Mouse (Mus musculus) gastrocnemius, adult 18-20 months (tissue): ENCODE data around the gene Utp6. TPM values are rescaled to one million over a fixed set of nuclear protein-coding genes. Genes with fewer than 3 reads are reported as not detected.

Experiments used
- DNase-seq: peaks from one replicate; pipeline ENCODE4 v3.0.0; 2021; ENCODE audit warnings: low spot score
- total RNA-seq, 2 experiments: library from RNA; stranded (reverse); gene quantifications; 2 replicates each; pipeline ENCODE4 v1.2.3; 2021

Utp6 gene
- total RNA-seq, 2 experiments from 2014 or later, result 26.4 to 33.1 TPM

DNA sequence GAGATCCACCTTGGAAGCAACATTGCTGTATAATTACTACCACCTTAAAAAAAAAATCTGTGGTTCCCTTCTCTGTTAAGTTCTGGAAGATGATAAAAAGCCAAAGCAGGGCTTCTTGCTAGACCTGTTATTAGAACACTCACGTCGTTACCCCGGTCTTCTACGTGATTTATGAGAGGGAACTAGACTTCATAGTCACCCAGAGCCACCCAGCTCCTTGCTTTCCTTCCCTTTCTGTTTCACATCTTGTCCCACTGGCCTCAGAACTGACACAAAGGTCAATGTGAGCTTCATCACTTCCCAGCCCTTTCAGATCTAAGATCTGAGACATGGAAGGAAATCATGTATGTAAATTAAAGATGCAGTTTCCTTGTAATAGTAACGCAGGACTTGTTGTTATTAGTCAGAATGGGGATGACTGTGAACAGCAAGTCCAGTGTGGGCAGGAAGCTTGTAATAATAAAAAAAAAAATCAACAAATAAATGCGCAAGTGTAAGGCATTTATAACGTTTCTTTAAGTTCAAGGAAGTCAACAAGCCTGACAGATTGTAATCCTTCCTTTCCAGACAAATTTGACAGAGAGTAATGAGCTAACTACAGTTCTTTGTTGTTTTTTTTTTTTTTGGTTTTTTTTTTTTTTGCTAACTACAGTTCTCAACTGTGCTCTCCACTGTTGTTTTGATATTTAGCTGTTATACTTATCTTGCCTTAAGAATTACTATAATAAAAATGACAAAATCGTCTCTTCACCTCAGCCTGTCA lies 1.2 kb upstream of the Utp6 start:
- DNase-seq, result no peak

DNA sequence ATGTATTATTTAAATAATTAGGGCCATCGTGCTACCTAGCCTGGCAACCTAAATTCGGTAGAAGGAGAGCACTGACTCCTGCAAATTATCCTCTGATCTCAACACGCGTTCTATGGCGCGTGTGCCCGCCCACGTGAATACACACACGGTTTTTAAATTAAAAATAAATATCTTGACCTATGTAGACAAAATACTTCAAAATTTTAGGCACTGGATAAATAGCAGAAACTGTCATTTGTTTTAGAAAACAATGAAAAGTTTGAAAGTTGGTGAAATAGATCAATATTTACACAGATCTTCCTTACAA lies 640 bp upstream of the Utp6 start:
- no peak for DNase-seq

DNA sequence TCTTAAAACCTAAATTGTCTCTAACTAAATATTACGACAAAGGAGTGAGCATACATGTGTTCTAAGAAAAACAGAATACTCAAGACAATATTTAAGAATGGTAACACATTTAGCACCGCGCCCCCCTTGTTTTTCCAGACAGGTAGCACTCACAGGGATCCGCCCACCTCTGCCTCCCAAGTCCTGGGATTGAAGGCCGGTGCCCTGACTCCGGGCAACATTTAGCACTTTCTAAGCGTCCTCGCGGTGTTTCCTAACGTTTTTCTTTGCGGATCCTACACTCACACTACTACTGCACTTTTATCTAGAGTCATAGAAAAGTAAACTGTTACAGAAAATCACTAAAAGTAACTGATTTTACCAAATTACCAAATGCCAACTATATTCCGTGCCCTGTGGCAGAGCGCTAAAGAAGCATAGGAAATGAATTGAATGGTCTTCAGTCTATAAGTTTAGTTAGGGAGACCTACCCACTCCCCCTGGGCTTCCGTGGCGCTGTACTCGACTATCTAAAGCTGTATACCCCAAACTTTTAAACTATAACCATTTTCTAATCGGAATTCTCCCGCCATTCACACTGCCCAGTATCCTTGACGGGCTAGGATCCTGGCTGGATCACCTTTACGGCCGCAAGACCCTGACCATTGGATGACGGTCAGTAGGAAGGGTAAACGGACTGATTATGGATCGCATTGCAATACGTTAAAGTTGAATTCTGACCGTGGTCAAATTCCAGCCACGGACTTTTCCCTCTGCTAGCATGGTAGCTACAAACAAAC lies 655 bp downstream of the Utp6 start:
- DNase-seq, result no peak

DNA sequence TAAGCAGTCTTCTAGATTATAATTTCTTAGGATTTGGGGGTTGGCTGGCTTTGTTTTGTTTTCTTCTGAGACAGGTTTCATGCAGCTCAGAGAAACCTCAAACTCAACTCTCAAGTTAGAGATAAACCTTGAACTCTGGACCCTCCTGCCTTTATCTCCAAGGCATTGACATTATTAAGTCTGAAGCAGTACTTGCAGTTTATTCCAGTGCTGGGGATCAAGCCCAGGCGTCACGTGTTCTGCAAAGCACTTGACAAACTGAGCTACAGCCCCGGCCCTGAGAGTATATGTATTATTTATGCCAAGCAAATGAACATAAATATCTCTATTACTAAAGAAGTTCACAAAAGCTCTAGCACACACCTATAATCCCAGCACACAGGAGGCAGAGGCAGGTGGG lies 14.9 kb downstream of the Utp6 start:
- DNase-seq, result no peak

DNA sequence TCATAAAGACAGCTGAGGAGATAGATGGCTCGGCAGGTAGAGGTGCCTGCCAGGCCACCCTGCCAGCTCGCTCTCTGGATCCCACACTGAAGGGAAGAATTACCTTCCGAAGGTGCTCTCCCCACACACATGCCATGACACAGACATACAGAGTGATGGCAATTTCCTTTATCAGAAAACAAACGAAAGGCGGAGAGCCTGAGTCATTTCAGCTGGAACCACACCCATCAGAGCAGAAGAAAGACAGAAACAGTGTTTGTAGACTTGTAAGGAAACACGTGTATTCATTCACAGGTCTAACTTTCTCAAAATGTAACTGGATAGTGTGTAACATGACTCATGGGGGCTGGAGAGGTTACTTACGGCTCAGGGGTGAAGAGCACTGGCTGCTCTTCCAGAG lies 18.6 kb downstream of the Utp6 start:
- no peak for DNase-seq

DNA sequence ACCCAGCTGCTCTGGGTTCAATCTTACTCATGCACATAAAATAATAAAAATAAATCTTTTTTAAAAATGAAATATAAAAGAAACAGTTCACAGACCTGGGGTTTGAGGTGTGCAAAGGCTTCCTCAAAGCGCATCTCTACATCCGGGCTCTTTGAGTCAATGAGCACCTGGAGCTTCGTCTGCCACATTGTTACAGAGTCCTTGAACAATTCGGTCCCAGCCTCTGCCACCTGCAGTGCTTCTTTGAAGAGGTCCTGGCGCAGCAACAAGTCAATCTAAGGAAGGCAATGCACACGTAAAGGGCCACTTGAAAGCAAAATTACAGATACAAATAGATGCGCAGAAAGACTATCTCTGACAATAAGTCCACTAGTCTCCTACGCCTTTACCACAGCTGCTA lies 19.1 kb downstream of the Utp6 start:
- no peak for DNase-seq

DNA sequence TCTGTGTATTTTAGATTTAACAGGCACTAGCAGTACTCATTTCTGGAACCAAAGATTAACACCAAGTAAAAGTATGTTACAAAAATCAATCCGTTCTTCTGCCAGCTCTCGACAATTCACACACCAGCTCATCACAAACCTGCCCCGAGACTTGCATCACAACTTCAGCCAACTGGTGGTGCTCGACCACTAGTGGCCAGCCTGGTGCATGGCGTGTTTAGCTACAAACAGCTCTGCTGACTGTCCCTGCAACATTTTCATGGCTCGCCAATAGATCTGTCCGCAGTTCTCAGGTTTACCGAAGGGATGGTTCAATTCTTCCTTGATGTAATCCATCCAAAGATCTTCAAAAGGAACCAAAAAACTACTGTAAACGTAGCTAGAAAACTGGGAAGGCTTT lies 26.4 kb downstream of the Utp6 start:
- no peak for DNase-seq

DNA sequence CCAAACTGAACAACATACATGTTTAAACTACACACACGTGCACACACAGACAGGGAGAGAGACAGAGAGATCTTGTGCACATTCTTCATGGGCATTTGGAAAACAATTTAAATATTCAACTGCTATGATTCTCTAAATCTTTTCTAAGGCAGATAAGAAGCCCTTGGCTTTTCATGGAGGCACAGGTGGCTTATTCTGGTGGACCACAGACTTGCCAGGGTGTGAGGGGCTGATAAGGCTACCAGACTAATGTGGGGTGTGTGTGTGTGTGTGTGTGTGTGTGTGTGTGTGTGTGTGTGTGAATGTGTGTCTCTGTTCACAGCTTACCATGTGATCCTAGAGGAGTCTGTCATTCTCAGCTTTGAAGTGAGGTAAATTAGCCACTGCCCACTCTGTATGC lies 39.4 kb downstream of the Utp6 start:
- DNase-seq, result no peak

DNA sequence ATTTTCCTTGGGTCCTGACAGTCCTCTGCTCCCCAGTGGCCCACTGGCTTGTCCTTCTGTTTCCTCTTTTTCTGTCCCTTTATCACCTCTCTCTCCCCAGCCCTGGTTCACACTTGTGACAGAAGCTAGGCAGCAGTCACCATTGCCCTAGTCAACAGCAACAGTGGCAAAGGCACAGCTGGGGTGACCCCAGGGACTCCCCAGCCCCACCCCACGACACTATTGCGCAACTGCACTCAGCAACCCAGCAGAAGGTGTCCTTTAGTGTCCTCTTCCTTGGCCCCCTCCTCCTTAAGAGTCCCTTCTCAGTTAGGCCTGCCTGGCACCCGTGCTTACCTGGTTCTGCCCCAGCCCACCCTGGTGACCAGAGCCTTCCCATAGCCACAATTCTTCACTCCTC lies 40.0 kb downstream of the Utp6 start:
- DNase-seq, result no peak

DNA sequence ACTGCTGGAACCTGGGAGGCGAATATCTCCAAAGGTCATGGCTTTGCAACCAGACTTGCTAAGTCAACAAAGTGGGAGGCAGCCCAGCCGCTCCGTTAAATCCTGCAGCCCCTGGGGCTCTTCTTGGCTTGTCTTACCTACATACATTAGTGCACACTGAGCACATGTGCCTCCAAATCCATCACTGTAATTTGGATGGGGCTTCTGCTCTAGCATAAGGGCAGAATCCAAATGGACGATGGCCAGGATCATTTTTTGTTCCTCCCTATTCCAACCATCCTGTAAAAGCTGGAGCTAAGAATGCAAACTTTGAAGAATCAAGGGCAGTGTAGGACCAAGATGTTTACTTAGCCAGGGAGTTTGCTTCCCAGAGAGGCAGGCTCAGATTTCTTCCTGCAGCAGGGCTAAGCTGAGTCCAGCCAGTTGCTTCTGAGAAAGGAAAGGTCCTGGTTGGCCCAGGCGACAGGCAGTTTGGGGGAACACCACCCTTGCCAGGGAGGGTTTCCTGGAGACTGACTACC lies 41.6 kb downstream of the Utp6 start:
- DNase-seq, result peak; percentile 19

DNA sequence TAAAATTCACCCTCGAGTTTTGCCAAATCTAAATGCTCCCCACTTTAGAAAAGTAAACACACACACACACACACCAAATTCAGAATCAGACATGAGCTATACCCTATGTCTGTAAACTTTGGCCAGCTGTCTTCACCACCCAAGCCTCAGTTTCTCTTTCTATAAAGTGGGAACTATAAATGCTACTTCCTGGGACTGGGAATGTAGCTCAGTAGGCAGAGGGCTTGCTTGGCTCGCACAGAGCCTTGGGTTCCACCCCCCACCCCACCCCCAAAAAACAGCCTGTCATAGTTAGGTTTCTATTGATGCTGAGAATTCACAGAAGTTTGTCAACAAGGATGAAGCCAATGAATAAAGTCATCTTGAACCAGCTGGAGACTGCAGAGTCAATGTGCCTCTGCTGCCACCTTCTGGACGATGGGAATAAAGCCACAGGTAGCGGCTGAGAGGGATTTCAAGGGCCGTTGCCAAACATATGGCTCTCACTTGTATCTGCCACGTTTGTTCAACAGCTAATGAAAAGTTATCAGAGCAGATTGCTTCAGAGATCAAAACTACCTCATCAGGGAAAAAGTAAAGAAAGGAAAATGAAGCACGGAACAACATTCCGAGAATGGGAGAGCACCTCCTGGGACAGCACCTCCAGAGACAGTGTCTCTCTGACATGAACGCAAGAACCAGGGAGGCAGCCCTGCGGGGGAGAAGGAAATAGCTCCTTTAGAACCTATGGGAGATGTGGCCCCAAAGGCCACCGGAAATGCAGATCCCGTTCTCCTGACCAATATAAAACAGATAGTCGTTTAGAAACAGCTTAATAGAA lies 42.3 kb downstream of the Utp6 start:
- peak; percentile 89 for DNase-seq

DNA sequence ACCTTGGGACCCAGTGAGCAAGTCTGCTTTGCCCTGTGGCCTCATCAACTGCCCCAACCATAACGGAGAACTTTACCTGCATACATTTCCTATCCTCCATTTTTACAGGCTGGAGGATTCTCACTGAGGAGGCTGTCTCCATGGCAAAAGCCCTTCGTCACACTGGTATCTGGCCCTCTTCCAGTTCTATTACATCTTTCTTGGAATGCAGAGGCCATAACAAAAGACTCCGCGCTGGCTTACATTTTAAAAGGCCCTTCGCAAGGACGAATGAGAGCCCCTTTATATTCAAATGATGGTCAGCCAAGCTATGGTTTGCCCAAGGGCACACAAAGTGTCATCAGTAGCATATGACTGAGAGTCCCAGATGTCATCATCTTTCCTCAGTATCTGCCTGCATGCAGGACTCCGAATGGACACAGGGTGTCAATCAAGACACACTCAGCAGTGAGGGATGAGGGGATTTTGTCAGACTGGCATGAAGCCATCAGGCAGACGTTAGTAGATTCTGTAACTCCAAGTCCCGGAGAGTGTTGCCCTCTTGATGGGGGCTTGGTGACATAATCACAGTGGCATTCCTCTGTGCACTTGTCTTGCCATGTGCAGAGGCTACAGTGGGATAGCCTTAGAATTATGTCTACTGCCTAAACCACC lies 46.4 kb downstream of the Utp6 start:
- DNase-seq, result no peak

DNA sequence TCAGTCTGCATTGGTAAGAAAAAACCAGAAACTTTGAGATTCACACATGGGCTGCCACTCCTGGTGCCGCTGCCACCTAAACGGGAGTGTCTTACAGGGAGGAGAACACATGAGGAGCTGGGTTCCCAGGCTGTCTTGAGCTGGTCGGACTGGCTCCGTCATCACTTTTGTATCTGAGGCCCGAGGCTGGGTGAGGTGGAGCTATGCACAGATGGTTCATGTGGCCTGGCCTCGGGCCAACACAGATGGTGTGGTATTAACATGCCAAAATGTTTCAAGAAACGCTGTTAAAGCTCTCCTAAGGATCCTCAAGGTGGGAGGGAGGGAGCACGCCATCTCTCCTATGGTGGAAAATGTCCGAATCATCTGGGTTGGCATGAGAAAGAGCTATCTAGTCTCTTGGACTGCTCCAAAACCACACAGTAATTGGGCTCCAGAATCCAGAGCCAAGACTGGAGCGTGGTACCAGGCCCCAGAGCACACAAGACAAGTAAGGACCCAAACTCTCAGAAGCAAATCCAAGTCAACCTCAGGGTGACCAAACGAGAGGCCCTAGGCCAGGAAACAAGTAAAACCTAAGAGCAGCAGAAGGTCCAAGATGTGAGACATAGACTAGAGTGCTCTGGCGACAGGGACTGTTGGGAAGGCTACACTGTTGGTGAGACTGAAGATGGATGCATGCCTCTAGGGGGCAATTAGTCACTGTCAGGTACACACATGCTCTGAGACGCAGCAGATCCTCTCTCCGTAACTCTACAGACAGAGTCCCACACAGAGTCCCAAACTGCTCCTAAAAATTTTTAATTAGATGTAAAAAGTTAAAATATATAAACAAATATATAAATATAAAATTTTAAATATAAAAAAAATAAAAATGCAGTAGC lies 53.3 kb downstream of the Utp6 start:
- DNase-seq, result peak; percentile 37

DNA sequence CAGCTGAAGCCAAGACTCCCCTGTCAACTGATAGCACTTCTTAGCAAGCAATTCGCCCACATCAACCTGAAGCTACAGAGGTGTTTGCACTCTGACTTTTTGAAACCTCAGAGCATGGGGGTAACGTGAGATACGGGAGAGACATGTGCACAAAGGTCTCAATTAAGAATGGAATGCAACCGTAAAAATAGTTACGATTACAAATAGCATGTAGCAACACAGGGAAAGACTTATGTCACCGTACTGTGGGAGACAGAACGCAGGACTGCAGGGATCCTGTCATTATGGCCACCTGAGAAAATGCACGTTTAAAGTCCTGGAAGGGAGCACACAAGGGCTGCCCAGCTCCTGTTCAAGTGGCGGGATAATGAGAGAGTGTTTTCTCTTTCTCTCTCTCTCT lies 55.3 kb downstream of the Utp6 start:
- no peak for DNase-seq

DNA sequence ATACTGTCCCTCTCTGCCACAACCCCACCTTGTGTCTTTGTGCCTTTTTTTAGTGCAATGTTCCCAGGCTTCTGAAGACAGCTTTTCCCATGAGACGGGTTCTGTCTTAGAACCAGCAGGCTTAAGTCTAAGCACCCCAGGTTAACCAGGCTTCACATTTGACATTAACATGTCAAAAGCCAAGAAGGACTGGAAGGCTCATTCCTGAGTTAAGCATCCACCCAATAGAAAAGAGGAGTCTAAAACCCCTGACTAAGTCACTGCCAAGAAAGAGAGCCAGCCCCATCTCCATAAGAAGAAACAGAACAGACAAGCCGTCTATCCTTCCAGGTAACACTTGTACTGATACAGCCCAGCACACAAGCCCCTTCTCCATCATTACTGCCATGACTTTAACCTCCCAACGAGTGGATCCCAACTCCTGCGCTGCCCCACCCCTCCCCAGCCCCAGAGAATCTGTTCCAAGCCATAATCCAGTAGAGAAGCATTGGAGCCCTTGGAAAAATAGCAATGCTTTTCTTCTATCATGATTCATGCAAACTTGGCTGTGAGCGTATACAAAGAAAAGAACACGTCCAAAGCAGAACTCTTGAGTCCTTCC lies 59.2 kb downstream of the Utp6 start:
- no peak for DNase-seq

DNA sequence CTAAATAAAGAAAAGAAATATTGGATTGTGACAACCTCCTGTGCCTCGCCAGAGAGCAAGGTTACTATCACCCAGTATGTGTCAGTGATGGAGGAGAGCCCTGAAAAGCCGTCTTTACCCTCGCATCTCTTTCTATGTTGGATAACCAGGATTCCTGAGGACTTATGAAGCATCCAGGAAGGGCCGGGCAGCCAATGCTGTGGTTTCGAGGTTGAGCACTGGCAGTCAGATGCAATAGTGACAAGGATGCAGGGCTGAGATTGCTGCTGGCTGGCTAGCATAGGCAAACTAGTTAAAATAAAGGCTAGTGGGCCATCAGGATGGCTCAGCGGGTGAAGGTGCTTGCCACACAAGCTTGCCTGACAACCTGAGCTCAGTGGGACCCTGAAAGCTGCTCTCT lies 61.0 kb downstream of the Utp6 start:
- DNase-seq, result no peak

DNA sequence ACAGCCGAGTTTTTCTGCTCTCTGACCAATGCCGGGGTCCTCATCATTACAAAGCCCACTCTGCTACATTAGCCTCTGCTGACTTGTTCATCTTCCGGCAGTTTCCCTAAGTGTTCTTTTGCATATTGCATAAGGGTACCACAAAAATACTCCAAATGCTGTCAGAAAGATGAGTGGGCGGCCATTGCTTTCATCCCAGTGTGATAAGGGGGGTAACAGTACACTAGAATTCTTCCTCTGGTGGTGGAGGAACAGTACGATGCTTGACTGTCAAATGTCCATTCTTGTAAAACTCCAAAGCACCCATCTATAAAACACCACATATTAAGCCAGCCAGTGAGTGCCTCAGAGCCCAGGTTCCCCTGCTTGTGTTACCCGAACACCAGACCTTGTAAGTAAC lies 69.9 kb downstream of the Utp6 start:
- DNase-seq, result no peak

DNA sequence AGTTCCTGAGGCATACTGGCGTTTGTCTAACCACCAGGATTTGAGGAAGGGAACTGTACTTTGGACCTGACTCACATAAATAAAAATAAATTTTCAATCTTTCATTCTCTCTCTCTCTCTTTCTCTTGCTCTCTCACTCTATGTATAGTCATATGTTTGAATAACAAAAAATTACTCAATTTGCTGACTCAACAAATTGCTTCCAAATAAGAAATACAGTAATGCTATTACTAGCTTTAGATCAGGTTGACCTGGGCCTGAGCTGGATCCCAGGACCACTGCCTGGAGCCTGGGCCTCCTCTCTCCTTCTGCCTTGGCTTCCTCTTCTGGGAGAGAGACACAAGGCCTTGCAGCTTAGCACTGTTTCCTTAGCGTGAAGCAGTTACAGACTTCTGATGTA lies 71.4 kb downstream of the Utp6 start:
- no peak for DNase-seq

DNA sequence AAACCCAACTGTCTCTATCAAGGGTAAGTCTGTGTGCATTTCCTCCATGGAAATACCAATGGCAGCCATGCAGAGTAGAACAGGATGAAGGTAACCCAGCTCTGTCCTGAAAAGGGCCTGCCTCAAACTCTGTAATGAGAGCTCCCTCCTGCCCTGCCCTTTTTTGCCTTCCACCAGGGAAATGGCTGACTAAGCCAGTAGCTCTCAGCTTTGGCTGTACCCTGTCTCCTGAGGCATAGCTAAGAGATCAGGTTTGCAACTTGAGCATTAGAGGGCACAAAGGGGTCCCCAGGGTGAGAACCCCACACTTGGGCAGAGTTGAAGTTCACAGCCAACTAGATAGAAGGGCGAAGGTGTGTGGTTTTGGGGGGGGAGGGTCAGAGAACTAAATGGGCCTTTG lies 75.2 kb downstream of the Utp6 start:
- peak; percentile 71 for DNase-seq

DNA sequence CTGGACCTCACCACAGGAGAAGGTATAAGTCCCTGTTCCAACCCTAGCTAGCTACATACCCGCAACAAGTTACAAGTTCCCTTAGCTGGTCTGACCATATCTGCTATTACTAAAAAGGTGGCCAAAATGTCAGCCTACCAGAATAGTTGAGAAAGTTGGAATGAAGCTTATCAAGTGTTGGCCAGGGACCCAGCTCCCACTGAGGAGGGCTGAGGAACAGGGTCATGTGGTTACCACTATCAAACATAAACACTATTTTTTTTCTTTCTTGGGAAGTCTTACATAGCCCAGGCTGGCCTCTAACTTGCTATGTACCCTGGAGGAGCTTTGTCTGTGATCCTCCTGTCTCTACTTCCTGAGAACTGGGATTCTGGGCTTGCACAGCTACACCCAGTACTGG lies 75.8 kb downstream of the Utp6 start:
- no peak for DNase-seq
